Mouse (Mus musculus): ENCODE results near the gene Eif4g1.

GRCm38 (mm10) chr16:20691617-20692016, 23.5 kb downstream of the Eif4g1 start:
- TF ChIP-seq CTCF (IDR thresholded peaks at IDR 0.05; ENCODE audit: insufficient read depth, low read depth, low read length) (no peak), POLR2A (IDR thresholded peaks at IDR 0.05; ENCODE audit: insufficient read depth, low read depth, low read length) (no peak)
